Mouse (Mus musculus) MN1 (cell line): Measurements from ENCODE around the gene Cabp4.

Source experiments
- DNase-seq: peaks from one replicate; pipeline ENCODE4 v3.0.0-alpha.2; 2016; ENCODE audit warnings: low spot score

Gene Cabp4

DNA sequence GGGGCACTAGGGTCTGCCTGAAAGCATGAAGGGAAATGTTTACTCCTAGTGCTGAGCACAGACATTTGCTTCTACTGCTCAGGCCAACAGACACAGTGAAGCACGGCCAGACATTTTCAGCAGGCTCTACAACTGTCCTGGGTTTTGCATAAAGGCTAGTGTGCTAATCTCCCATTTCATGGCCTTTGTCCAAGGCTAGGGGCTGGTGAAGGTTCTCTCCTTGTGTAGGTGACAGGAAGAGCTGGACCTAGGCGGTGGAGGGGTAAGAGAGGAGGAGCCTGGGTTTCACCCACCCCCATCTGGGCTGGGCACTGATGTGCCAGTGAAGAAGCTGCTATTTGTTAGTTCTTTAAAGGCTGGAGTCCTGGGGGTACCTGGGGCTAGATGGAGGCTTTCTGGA is 20.9 kb upstream of the Cabp4 start:
- no peak for DNase-seq

DNA sequence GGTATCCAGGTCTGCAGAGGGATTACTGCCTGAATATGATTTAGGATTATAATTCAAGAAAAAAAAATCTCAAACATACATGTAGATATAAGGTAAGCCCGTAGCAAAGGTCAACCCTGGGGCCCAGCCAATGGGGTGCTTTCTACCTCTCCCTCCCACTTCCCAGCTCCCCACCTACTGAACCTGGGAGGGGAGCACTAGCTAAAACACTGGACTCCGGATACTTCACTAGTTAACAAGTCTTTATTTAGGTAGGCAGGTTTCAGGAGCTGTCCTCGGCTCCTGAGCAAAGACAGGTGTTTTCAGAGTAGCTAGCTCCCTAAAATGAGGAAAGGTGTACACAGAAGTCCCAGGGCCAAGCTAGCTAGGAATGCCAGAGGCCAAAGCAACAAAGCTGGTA is 20.3 kb upstream of the Cabp4 start:
- no peak for DNase-seq

DNA sequence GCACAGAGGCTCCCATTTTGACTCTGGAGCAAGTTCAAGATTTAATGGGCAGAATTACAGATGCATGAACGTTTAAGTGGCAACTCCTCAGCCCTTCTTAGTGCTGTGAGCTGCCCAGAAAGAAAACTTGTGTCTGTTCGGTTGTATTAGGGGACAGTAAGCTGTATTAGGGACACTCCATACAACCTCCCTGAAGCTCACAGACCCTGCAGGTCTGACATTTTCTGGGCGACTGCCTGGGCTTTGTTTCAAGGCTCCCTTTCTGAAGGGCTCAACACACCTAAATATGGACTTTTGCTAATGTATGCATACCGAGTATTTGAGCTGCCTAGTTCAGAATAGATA is 19.7 kb upstream of the Cabp4 start:
- no peak for DNase-seq

DNA sequence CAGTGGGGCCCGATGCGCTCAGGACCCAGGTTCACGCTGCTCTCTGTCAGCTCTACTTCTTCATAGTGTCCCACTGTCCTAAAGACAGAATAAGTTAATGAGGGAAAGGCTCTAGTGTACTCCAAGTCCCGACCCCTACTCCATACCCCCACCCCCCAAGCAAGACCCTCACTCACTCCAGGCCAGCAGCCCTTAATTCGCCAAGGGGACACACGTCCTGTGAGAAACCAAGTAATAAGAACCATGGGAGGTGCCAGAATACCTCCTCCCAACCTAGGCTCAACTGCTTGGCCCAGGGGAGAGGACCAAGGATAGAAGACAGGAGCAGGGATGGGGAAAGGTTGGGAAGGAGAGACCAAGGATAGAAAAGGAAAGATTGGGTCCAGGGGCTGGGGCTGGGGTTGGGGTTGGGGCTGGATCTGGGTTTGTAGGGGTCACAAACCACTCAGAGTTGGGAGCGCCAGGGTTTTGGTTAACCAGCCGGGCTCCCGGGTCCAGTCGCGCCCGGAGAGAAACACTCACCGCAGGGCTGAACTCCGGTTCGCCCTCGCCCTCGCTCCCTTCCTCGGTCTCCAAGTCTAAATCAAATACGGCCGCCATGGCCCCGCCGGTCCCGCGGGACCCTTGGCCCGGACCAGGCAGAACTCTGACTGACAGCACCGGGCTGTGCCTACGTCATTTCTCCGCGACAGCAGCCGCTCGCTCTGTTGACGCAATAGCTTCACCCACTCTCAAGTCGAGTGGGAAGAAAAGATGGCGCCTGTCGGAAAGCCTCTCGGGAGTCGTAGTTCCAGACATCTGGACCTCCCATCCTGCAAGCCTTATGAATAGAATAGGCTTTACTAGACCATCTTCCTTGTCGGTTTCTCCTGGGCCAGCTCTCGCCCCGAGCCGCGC is 19.1 kb upstream of the Cabp4 start, which contains the start of gene Rps6kb2:
TSS of gene Rps6kb2 (minus strand) at position 709 of the 897 bp plus-strand sequence.
- peak; percentile 93 for DNase-seq

DNA sequence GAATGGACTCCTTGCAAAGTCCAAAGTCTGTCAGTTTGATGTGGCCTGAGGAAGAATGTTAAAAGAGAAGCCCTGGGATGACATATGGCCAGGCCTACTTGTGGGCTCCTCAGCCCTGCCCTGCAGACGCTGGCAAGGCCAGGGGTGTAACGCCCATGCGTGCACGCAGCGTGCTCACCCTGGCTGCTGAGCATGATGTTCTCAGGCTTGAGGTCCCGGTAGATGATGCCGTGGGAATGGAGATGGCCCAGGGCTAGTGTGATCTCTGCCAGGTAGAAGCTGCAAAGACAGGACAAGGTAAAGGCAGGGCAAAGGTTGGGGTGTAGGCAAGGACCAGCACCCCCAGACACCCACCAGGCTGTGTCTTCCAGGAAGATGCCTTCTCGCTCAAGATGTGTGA is 15.2 kb upstream of the Cabp4 start:
- no peak for DNase-seq

DNA sequence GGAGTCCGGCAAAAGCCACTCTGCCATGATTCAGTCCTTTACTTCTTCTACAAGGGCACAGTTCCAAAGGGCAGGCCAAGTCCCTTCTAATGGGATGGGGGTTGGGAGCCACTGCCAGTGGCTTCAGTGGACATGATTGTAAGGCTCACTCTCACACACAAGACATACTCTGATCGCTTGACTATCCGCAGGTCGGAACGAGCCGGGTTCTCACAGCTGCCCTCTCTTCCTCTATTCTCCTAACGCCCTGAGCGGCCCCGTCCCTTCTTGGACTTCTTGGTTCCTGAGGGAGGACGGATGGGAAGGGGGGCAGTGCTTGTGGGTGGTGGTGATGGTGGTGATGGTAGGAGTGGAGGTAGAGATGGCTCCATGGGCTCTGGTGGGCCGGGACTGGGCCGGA is 12.9 kb upstream of the Cabp4 start:
- no peak for DNase-seq

DNA sequence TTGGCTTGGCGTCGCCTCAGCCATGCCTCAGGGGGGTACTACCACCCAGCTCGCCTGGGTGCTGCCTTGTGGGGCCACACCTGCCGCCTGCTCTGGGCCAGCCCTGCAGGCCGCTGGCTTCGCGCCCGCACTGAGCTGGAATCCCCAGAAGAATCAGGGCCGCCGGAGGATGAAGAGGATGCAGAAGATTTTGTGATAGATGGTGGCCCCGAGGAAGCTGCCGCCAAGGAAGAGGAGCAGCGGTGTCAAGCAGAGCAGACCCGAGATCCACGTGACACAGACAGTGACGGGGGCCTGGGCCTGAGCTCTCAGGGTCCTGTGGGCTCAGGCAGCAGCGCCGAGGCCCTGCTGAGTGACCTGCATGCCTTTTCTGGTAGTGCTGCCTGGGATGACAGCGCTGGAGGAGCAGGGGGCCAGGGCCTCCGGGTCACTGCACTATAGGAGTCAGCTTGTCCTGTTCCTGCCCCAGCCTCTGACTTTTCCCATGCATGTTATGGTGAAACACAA is 12.3 kb upstream of the Cabp4 start:
- no peak for DNase-seq

DNA sequence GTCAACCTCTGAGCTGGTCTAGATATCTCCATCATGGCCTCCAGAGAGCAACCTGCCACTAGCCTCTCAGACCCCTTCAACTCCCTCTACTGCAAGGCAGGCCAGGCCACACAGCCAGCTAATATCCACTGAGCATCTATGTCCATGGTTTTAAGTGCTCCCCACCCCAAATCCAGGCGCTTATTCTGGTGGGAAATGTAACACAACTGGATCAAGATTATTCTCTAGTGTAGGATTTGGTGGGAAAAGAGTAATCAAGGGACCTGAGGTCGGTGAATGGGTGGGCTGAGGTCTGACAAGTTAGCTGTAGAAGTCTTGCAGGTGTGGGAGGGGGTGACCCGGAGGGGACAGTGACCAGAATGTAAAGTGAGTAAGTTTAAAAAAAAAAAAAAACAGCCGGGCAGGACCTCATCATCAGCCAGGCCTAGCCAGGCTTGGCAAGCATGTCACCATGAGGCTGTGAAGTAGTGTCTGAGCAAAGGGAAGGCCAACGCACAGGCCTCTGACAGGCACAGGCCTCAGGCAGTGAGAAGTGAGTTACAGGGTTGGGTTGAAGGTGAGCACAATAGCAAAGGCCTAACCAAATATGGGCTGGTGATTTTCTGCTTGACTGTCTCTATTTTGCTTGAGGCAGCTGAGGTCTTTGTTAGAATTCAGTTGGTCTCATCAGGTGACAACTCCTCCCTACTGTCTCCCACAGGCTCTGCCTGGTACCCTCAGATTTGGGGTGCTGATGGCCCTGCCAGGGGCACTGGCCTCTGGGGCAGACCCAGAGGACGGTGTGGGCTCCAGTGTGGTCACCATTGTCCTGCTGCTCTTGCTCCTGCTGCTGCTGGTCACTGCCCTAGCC is 11.6 kb upstream of the Cabp4 start:
- no peak for DNase-seq

DNA sequence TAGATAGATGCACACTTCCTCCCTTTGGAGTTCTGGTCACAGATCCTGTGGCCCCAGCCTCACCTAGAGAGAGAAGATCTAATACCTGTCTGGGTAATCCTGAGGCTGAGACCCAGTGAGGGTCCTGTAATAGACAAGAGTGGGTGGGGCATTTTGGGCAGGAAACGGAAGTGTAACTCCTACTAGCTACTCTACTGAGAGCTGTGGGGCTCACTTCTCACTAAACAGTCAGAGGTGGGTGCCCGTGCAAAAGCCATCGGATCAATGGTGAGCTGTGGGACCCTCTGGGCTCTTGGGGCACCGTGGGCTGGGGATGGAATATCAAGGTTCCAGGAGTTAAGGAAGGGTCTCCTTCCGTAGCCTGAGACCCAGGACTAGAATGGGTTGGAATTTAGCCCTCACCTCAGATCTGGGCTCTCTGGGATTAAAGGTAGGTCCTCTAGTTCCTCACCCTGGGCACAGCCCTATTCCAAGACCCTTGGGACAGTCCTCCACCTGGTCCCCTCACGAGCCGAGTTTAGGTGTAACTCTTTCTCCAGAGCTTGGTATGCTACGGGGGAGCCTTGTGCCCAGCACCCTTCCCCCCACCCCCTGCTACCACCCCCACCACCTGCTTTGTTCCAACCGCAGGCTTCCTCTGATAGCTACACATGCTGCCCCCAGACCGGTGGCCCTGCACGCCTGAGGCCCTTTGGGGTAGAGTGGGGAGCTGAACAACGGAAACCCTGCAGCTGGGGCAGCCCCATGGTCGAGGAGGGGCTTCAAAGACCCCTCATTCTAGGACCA is 10.8 kb upstream of the Cabp4 start:
- no peak for DNase-seq

DNA sequence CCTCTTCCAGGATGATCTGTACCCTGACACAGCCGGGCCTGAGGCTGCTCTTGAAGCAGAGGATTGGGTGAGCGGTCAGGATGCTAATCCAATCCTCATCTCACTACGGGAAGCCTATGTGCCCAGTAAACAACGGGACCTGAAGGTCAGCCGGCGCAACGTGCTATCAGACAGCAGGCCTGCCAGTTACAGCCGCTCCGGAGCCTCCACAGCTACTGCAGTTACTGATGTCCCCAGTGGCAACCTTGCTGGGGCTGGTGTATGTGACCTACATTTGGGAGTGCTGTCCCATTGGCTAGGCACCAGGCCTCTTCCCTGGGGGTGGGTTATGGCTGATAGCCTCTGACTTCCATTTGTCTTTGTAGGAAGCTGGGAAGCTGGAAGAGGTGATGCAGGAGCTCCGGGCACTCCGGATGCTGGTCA is 9.4 kb upstream of the Cabp4 start, which contains the start of gene Ptprcap:
TSS of gene Ptprcap (plus strand) at position 373 of the 423 bp plus-strand sequence.
- DNase-seq, result peak; percentile 51

DNA sequence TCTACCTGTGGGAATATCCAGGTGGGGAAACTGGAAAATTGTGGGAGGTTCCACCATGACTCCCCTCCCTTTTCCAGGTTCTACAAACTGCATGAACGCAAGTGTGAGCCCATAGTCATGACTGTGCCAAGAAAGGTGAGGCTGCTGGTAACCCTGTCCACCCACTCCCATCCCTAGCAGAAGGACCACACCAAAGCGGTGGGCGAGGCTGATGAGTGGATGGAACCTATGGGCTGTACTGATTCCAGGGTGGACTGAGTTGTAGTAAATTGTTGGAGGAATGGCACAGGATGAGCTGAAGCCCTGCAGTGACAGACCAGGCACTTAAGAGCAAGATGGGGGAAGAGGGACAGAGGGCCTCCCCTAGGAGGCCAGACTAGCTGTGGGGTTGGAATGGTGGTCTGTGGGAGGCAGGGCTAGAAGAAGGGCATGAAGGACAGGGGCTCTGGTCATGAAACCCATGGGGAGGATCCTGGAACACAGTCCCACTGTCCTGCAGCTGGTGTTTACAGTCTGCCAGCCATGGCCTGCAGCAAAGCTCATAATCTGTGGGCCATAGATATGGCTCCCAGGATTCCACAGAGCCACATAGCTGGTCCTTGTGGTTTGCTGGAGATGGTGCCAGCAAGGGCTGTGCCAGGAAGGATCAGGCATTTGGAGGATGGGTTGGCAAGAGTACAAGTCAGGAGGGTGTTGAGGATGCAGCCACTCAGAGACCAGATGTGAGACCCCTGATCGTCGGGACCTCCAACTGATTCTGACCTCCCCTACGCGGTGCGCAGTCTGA is 8.8 kb upstream of the Cabp4 start:
- no peak for DNase-seq

DNA sequence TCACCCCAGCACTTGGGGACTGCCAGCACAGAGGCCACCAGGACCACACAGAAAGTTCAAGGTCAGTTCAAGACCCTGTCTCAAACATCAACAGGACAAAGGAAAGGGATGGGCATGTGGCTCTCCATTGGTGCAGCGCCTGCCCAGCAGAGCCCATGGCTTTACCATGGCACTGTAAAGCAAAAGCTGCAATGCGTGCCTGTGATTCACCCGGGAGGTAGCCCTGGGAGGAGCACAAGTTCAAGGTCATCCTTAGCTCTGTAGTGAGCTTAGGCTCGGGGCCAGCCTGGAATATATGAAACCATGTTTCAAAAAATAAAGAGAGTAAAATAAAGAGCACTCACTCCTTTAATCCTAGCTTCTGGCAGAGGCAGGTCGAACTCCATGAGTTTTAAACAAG is 8.1 kb upstream of the Cabp4 start:
- no peak for DNase-seq

DNA sequence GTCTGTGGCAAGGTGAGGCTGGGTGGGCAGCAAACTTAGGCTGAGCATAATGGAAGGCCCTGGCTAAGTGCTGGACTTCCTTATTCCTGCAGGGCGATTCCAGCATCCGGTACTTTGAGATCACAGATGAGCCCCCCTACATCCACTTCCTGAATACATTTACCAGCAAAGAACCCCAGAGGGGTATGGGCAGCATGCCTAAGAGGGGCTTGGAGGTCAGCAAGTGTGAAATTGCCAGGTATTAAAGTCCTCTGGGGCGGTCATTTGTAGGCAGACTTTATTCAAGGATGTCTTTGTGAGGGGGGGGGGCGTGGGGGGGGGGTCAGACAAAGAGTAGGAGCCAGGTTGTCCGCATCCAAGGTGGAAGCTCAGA is 7.6 kb upstream of the Cabp4 start:
- DNase-seq, result no peak

DNA sequence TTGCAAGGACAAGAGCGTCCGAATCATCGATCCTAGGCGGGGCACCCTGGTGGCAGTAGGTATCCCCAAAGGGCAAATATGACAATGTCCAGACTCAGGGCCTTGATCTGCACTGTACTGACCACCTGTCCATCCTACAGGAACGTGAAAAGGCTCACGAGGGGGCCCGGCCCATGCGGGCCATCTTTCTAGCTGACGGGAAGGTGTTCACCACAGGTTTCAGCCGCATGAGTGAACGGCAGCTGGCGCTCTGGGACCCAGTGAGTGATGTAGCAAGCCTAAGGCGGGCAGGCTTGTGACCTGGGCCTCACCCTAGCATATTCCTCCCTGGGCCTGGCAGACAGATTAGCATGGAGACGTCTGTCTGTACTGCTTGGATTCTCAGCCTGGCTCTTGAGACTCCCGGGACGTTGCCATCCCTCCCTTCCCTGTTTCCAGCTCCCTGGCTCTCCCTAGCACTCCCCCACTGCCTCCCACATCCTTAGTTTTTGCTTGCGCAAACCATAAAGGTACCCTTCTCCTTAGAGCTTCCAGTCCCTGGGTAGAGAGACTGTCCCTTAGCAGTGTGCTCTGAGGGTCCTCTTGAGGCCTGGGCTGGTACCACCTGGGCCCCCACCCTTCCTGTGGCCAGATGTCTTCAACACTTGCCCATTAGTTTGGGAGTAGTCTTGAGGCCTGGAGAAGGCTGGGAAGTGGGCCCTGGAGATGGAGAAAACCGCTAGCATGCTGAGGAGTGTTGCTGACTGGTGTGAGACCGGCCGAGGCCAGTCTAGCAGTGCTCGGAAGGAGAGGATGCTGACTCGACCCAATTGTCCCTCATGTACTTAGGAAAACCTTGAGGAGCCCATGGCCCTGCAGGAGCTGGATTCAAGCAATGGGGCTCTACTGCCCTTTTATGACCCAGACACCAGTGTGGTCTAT is 7.0 kb upstream of the Cabp4 start:
- no peak for DNase-seq

DNA sequence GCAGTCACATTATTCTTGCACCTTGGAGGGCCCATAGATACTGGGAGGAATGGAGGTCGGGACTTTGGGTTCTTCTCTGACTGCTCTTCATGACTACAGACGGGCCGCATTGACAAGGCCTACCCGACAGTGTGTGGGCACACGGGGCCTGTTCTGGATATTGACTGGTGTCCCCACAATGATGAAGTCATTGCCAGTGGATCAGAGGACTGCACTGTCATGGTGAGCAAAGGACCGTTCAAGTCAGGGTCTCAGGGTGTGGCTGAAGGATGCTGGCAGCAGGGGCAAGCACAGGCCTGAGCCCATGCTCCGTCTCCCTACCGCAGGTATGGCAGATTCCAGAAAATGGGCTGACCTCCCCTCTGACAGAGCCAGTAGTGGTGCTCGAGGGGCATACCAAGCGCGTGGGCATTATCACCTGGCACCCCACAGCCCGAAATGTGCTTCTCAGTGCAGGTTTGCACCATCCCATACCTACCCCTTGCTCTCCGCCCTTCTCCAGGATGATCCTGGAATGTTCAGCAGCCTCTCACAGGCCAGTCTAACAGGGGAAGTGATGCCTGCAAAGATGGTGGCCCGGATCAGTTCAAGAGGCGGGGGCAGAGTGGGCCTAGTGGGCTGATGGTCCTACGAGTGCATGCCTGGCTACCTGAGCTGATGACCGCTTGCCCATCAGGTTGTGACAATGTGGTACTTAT is 6.1 kb upstream of the Cabp4 start:
- no peak for DNase-seq

DNA sequence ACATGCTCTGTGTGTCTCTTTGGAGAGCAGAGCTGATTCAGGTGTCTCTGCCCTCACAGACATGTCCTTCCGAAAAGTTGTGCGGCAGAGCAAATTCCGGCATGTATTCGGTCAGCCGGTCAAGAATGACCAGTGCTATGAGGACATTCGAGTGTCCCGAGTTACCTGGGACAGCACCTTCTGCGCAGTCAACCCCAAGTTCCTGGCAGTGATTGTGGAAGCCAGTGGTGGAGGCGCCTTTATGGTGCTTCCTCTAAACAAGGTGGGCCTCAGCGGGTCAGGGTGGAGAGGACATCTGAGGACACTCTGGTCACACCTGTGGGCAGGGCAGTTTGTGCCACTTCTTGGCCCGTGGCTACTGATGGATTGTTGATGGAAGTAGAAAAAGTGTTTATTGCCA is 5.5 kb upstream of the Cabp4 start:
- DNase-seq, result no peak

DNA sequence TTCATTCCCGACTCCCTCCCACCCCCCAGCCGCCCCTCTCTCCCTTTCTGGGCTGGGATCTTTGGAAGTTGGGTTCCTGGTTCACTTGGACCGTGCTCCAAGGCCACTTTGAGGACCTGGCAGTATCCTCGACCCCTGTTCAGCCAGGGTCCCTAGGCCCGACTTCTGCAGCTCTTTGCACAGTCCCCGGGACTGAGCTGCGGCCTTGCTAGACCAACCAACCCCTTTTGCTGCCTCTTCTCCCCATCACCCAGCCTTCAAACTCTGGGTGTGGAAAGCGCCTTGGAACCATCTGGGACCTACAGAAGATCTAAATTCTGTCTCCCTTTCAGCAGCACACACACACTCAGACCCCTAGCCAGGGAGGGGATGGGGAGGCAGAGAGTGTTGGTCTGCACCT is 5.0 kb upstream of the Cabp4 start:
- DNase-seq, result no peak

DNA sequence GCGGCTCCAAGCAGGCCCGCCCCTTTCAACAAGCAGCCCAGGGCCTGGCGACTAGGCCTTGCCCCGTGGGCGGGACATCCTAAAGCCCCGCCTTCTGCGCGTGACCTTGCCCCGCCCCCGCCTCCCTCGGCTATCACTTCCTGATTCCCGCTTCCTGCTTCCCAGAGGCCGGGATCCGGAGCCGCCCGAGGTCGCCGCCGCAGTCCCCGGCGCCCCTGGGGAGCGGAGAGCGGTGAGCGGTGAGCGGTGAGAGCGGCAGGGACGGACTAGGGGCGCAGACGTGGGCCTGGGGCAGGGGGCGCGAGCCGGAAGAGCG is 4.6 kb upstream of the Cabp4 start, which contains the start of gene Coro1b:
TSS of gene Coro1b (plus strand) at position 129 of the 316 bp plus-strand sequence.
- peak; percentile 89 for DNase-seq

DNA sequence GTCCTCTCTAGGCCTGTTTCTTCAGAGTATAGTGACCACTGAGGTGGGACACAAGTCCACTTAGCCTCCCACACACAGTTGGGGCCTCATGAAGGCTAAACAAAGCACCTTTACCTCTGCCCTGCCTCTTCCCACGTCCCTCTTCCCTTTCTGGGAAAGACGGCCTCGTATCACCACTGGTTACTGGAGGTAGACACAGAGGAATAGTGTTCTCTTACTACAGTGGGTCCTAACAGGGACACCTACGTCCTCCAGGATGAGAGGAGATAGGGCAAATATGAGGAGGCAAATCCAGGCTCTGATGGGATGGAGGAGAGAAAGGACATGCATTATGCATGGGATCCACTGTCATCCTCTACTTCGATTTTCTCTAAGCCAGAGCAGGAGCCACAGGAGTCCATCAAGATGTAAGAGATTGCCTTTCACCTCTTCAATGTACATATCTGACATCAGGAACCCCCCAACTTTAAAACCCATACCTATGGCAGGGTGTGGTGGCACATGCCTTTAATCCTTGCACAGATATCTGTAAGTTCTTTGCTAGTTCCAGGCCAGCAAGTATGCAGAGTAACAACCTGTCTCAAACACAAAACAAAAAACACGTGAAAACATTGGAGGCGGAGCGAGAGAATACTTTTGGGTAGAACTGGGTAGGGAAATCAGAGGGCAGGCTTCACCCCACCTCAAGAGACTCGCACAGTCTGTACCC is 4.1 kb upstream of the Cabp4 start:
- DNase-seq, result no peak
